Mouse (Mus musculus) limb, embryonic 14.5 days (tissue): Measurements from ENCODE around the gene Mcf2. TPM values are rescaled to one million over a fixed set of nuclear protein-coding genes. Genes with fewer than 3 reads are reported as not detected.
A peak's percentile ranks its signal among the peaks of the same experiment; 100 is the strongest.

Source experiments
- ATAC-seq: fragments of 200-750 bp; cut with Nextera tagmentation; 2 replicates; pipeline ENCODE4 v1.8.0; 2017; ENCODE audit warnings: low read depth, moderate number of reproducible peaks, moderate TSS enrichment; ENCODE audit not compliant: low FRiP score
- DNase-seq: peaks from one replicate; pipeline ENCODE4 v3.0.0-alpha.2; 2015; ENCODE audit warnings: low spot score
- H3K27ac ChIP-seq: fragments of 300-500 bp; sonication (generic); replicated peaks from 2 replicates; pipeline ENCODE4 v1.5.1; 2014; ENCODE audit warnings: low read depth, mild to moderate bottlenecking, low read length, moderate library complexity, mixed read lengths
- H3K27me3 ChIP-seq: fragments of 300-500 bp; sonication (generic); 2 replicates; pipeline ENCODE4 v1.6.1; 2014; ENCODE audit warnings: low read length, mixed read lengths; ENCODE audit not compliant: control insufficient read depth, insufficient read depth
- H3K36me3 ChIP-seq: fragments of 300-500 bp; sonication (generic); 2 replicates; pipeline ENCODE4 v1.6.1; 2014; ENCODE audit warnings: mild to moderate bottlenecking, low read length, moderate library complexity, mixed read lengths; ENCODE audit not compliant: control insufficient read depth, insufficient read depth
- H3K4me1 ChIP-seq: fragments of 300-500 bp; sonication (generic); 2 replicates; pipeline ENCODE4 v1.6.1; 2014; ENCODE audit warnings: antibody characterized with exemption, low read length, mixed read lengths; ENCODE audit not compliant: control insufficient read depth, insufficient read depth
- H3K4me2 ChIP-seq: fragments of 300-500 bp; sonication (generic); replicated peaks from 2 replicates; pipeline ENCODE4 v1.6.1; 2014; ENCODE audit warnings: low read depth, mild to moderate bottlenecking, low read length, moderate library complexity; ENCODE audit not compliant: severe bottlenecking
- H3K4me3 ChIP-seq: fragments of 300-500 bp; sonication (generic); replicated peaks from 2 replicates; pipeline ENCODE4 v1.5.1; 2014; ENCODE audit warnings: low read length
- H3K9ac ChIP-seq: fragments of 300-500 bp; sonication (generic); 2 replicates; pipeline ENCODE4 v1.6.1; 2014; ENCODE audit warnings: mild to moderate bottlenecking, low read depth, low read length, moderate library complexity; ENCODE audit not compliant: severe bottlenecking
- H3K9me3 ChIP-seq: fragments of 300-500 bp; sonication (generic); 2 replicates; pipeline ENCODE4 v1.6.1; 2016; ENCODE audit warnings: low read length; ENCODE audit not compliant: control insufficient read depth
- POLR2A ChIP-seq: fragments of 200-500 bp; IDR thresholded peaks from 2 replicates; pipeline ENCODE4 v1.8.0; 2012; ENCODE audit warnings: inconsistent platforms, mild to moderate bottlenecking, moderate library complexity, borderline replicate concordance; ENCODE audit not compliant: insufficient read depth, insufficient read length; ENCODE audit errors: extremely low read depth
- WGBS: fragments of 180-500 bp; shearing (Covaris S2); extraction: QIAGEN DNeasy Blood & Tissue Kit; methylation state at CpG from one replicate; pipeline ENCODE4 v1.1.7; 2014; 5-methylcytosine and 5-hydroxymethylcytosine counted together
- polyA plus RNA-seq, 2 experiments: library from polyadenylated mRNA; depleted of rRNA in 1 of 2; stranded (reverse) in 1 of 2; unstranded in 1 of 2; fragments of >200 nt; fragmentation: Nextera tagmentation in 1 of 2; extraction: Ambion mirVana in 1 of 2; gene quantifications; 2 replicates each; pipeline versions ENCODE4 v1.2.1 to v1.2.3; 2012 to 2014

Mcf2 gene
- polyA plus RNA-seq, 2 experiments, result 0.22 to 0.28 TPM

DNA sequence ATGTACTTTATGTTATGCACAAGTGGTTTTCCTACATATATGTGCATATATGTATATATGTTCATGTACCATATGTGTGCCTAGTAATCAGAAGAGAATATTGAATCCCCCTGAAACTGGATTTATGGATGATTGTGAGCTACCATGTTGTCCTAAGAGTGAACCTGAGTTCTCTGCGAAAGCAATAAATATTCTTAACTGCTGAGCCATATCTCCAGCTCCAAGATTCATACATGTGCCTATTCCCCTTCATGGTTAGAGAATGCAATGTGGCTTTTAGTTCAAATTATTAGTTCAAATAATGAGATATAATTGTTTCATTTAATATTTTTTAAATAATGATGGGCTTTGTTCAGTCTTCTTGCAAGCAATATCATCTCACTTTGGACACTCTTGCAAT is 124.1 kb downstream of the Mcf2 start:
- H3K4me2 ChIP-seq, result no peak overlapping the region

DNA sequence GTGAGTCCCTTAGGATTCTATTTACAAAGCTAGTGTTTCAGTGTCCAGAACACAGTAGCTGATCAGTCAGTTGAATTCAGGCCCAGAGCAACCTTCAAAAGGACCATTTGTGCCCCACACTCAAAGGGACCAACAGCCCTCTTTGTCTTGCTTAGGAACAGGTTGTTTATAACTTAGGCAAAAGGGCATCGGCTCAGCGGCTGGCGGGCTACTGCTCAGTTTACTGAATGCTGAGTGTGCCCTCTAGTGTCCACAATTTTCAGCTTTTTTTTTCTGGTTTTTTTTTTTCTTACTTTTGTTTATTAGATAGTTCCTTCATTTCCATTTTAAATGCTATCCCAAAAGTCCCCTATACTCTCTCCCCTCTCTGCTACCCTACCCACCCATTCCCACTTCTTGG is 152.2 kb downstream of the Mcf2 start:
- no peaks in the 10 kb centered on the region for H3K9me3 ChIP-seq
- H3K4me2 ChIP-seq, result no peak overlapping the region
- H3K36me3 ChIP-seq, result no peaks in the 10 kb centered on the region
- H3K4me1 ChIP-seq, result no peaks in the 10 kb centered on the region
- 5% methylated on average over 3 of the region's 3 CpGs for WGBS
- peak; percentile 17 for DNase-seq
- H3K27me3 ChIP-seq, result no peaks in the 10 kb centered on the region
- no peak overlapping the region for H3K27ac ChIP-seq
- H3K9ac ChIP-seq, result no peak overlapping the region
- ATAC-seq, result no peak
- no peak overlapping the region for H3K4me3 ChIP-seq
- no peak for TF ChIP-seq POLR2A

More for the DNA sequence above, 124.1 kb downstream of the Mcf2 start:
- DNase-seq (no peak), ATAC-seq (no peak)
- TF ChIP-seq POLR2A, result no peak
- Histone ChIP-seq H3K27me3 (no peaks in the 10 kb centered on the region), H3K4me3 (no peak overlapping the region), H3K27ac (no peak overlapping the region), H3K4me1 (no peaks in the 10 kb centered on the region), H3K9me3 (no peaks in the 10 kb centered on the region), H3K9ac (no peak overlapping the region), H3K36me3 (no peaks in the 10 kb centered on the region)
- WGBS, result 83% methylated on average over 1 of the region's 1 CpGs

DNA sequence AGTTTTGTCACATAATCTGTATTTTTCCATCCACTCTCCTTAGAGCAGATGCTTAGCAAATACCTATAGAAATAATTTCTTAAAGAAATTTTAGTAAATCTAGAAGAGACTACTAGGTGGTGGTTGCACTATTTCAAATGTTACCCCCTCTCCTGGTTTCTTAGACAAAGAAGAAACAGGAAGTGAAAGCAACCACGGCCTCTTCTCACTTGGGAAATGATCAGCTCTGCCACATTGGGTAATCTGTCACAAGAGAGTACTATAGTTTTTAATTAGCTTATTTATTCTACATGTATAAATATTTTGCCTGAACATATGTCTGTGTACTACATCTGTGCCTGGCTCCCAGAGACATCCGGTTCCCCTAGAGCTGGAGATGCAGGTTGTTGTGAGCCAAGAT is 157.3 kb downstream of the Mcf2 start:
- Histone ChIP-seq H3K27ac (no peak overlapping the region), H3K9me3 (no peaks in the 10 kb centered on the region), H3K4me2 (no peak overlapping the region), H3K9ac (no peak overlapping the region), H3K4me1 (no peaks in the 10 kb centered on the region), H3K27me3 (no peaks in the 10 kb centered on the region), H3K4me3 (no peak overlapping the region), H3K36me3 (no peaks in the 10 kb centered on the region)
- 84% methylated on average over 2 of the region's 2 CpGs for WGBS
- TF ChIP-seq POLR2A, result no peak
- DNase-seq (no peak), ATAC-seq (no peak)

DNA sequence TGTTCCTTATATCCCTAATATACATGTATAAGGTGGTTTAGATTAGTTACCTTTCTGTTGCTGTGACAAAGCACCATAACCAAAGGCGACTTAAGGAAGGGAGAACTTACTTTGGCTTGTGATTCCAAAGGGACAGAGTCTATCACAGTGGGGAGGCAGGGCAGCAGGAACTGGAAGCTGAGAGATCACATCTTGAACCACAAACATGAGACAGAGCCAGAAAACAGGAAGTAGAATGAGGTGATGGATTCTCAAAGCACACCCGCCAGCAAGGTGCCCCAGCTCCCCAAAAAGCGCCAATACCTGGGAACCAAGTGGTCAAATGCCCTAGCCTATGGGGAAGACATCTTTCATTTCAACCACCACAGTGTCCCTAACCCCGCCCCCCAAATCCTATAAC is 157.9 kb downstream of the Mcf2 start:
- WGBS, result 87% methylated on average over 4 of the region's 4 CpGs
- Histone ChIP-seq H3K27ac (no peak overlapping the region), H3K36me3 (no peaks in the 10 kb centered on the region), H3K9ac (no peak overlapping the region), H3K4me3 (no peak overlapping the region), H3K4me2 (no peak overlapping the region), H3K9me3 (no peaks in the 10 kb centered on the region), H3K4me1 (no peaks in the 10 kb centered on the region), H3K27me3 (no peaks in the 10 kb centered on the region)
- DNase-seq, result no peak
- TF ChIP-seq POLR2A, result no peak
- no peak for ATAC-seq

DNA sequence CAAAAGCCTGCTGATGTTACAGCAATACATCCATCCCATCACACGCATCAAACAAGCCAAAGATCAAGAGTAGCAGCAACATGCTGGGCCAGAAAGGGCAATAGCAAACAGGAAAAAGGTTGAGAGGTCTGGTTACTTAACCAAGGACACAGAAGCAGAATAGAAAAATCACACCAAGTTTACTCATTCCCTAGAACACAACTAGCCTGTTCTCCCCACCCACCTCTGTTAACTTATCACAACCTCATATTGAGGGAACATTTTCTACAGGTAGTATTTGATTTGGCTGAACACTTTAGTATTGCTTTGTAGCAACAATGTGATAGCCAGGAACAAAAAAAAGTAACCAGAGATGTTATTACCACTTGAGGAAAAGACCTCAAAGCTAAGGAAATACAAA is 164.3 kb downstream of the Mcf2 start:
- 92% methylated on average over 1 of the region's 1 CpGs for WGBS
- H3K9me3 ChIP-seq, result no peaks in the 10 kb centered on the region

DNA sequence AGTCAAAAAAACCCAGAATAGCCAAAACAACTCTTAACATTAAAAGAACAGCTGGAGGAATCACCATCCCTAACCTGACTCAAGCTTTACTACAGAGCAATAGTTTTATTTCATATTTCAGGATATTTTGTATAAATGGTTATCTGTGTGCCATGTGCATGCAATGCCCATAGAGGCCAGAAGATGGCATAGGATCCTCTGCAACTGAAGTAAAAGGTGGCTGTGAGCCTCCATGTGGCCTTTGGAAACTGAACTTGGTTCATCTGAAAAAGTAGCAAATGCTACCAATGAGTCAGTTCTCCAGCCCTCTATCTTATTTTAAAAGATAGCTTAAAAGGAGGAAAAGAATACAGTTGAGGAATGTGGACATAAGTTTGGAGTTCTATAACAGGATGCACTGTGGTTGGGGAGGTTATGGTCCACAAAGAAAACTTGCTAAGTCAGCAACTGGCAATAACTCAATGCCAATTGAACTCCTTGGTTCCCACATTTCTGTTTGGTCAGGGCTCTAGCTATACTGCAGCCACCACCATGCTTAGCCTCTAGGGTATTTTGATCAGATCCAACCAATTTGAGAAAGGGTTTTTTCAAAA is 165.7 kb downstream of the Mcf2 start:
- no peak for TF ChIP-seq POLR2A
- no peak for DNase-seq
- no peak overlapping the region for H3K9ac ChIP-seq
- H3K27ac ChIP-seq, result no peak overlapping the region
- H3K4me3 ChIP-seq, result no peak overlapping the region
- H3K27me3 ChIP-seq, result no peaks in the 10 kb centered on the region
- ATAC-seq, result no peak
- H3K9me3 ChIP-seq, result no peaks in the 10 kb centered on the region
- H3K36me3 ChIP-seq, result no peaks in the 10 kb centered on the region
- H3K4me2 ChIP-seq, result no peak overlapping the region
- no peaks in the 10 kb centered on the region for H3K4me1 ChIP-seq

More for the DNA sequence above, 164.3 kb downstream of the Mcf2 start:
- Histone ChIP-seq H3K4me1 (no peaks in the 10 kb centered on the region), H3K4me3 (no peak overlapping the region), H3K9ac (no peak overlapping the region), H3K27me3 (no peaks in the 10 kb centered on the region), H3K27ac (no peak overlapping the region), H3K4me2 (no peak overlapping the region), H3K36me3 (no peaks in the 10 kb centered on the region)
- no peak for DNase-seq
- TF ChIP-seq POLR2A, result no peak
- ATAC-seq, result no peak

Other genes starting within 250 kb of the Mcf2 start
- gene F9, start 179.6 kb downstream of the Mcf2 start, polyA plus RNA-seq (2012; rRNA removed), result not detected in 2 replicates
- gene F9, start 179.6 kb downstream of the Mcf2 start, polyA plus RNA-seq (2014; fragmentation: Nextera tagmentation; extraction: Ambion mirVana), result not detected in 2 replicates